Mouse (Mus musculus) bone marrow, adult 2 months (tissue): ENCODE results near the gene Robo2. TPM values are rescaled to one million over a fixed set of nuclear protein-coding genes. Genes with fewer than 3 reads are reported as not detected.

Experiments
- H3K27ac ChIP-seq: fragments of 200-500 bp; 2 replicates; pipeline ENCODE4 v1.5.1; 2012; ENCODE audit warnings: low read depth, mild to moderate bottlenecking, control low read depth, inconsistent platforms, low read length; ENCODE audit not compliant: control insufficient read depth, poor library complexity, insufficient read depth
- H3K4me1 ChIP-seq: fragments of 200-500 bp; 2 replicates; pipeline ENCODE4 v1.6.1; 2011; ENCODE audit warnings: low read length; ENCODE audit not compliant: control insufficient read depth, insufficient read depth
- H3K4me3 ChIP-seq: fragments of 200-500 bp; replicated peaks from 2 replicates; pipeline ENCODE3; 2011; ENCODE audit warnings: mild to moderate bottlenecking, low read depth, low read length, control low read depth; ENCODE audit not compliant: control insufficient read depth
- CTCF ChIP-seq: fragments of 200-500 bp; IDR thresholded peaks from 2 replicates; pipeline ENCODE4 v1.5.1; 2011; ENCODE audit warnings: low read length, control low read depth; ENCODE audit not compliant: control insufficient read depth, insufficient read depth
- POLR2A ChIP-seq: fragments of 200-500 bp; IDR thresholded peaks from 2 replicates; pipeline ENCODE4 v1.6.1; 2011; ENCODE audit warnings: low read depth, mild to moderate bottlenecking, control low read depth, low read length, borderline replicate concordance; ENCODE audit not compliant: control insufficient read depth
- WGBS: fragments of 180-500 bp; shearing (Covaris S2); methylation state at CpG from one replicate; pipeline ENCODE4 v1.1.7; 2018; 5-methylcytosine and 5-hydroxymethylcytosine counted together
- polyA plus RNA-seq: library from polyadenylated mRNA; stranded (reverse); fragments of >200 nt; gene quantifications from 2 replicates; pipeline ENCODE4 v1.2.4, GENCODE M21; 2011; ENCODE audit warnings: low replicate concordance; ENCODE audit not compliant: missing spikeins, insufficient read depth, insufficient read length

Robo2 gene
- 0.27 TPM in 1 of 2 replicates, not detected in the other for polyA plus RNA-seq

DNA sequence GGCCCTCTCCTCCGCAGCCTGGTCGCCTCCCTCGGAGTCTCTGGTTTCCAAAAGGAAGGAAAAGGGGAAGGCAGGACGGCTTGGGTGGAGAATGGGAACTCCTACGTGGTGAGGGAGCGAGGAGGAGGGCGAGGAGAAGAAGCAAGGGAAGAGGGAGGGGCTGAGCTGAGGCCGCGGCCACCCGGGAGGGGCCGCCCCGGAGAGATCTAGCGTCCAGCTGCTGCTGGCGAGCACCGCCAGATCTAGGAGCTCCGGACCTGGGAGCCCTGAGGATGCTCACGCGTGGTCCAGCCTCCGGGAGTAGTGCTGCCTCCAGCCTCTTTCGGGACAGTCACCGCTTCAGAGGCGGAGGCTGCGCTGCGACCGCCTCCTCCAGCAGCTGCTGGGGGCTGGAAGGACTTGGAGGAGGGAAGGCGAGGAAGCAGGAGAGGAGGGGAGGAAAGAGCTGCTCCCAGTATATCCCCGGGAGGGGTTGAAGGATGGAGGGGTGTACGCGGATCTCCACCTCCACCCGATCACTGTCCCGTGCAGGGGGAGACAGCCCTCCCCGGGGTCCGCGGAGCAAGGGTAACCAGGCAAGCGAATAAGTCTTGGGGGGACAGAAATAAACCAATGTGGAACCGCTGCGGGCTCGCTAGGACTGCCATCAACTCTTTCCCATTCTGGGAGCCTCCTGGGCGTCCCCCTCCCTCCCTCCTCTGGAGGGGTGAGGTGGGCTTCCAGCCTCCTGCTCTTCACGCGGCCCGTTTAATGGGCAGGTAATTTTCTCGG is at the start of gene Robo2:
TSS of gene Robo2 (minus strand) at position 345 of the 771 bp plus-strand sequence.
- H3K27ac ChIP-seq = no peak within 1 kb of the TSS
- H3K4me3 ChIP-seq = no peak within 1 kb of the TSS
- TF ChIP-seq CTCF = no peak
- no peak for TF ChIP-seq POLR2A
- no peaks in the 10 kb centered on the region for H3K4me1 ChIP-seq
- WGBS = 2% methylated on average over 43 of the region's 43 CpGs

DNA sequence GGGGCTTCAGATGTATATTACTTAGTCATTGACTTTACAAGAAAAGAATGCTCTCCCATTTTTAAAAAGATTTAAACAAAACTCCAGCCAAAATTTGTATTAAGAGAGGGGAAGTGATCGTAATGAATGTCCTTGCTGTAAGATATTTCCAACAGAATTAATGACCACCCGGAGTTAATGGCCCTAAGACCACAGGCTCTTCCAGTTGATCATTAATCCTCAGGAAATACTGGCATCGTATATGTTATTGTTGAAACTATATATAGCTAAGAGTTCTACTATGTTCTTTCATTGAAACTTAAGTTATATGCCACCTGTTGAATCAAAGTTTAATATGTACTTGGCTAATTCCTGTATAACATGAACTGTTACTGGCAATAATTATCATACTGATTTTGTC is 46.5 kb upstream of the Robo2 start:
- 74% methylated on average over 3 of the region's 3 CpGs for WGBS
- TF ChIP-seq POLR2A (no peak), CTCF (no peak)
- Histone ChIP-seq H3K27ac (no peak overlapping the region), H3K4me1 (no peaks in the 10 kb centered on the region), H3K4me3 (no peak overlapping the region)

DNA sequence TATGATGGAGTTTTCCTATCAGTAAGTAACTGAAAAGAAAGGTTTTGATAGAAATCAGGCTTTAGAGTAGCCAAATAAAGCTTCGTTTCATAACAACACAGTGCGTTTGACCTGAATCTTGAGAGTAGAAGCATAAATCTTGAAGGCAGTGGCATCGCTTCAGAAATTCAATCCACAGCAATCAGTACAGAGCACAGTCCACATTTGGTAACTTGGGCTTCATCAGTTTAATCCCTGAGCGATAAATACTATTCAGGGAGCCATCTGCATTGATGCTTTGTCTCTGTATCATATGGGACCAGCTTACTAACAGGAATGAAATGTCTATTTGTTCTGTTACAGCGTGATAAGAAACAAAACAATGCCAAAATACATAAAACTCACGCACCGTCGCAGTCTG is 46.1 kb upstream of the Robo2 start:
- Histone ChIP-seq H3K27ac (no peak overlapping the region), H3K4me1 (no peaks in the 10 kb centered on the region), H3K4me3 (no peak overlapping the region)
- 83% methylated on average over 8 of the region's 8 CpGs for WGBS
- TF ChIP-seq POLR2A (no peak), CTCF (no peak)

DNA sequence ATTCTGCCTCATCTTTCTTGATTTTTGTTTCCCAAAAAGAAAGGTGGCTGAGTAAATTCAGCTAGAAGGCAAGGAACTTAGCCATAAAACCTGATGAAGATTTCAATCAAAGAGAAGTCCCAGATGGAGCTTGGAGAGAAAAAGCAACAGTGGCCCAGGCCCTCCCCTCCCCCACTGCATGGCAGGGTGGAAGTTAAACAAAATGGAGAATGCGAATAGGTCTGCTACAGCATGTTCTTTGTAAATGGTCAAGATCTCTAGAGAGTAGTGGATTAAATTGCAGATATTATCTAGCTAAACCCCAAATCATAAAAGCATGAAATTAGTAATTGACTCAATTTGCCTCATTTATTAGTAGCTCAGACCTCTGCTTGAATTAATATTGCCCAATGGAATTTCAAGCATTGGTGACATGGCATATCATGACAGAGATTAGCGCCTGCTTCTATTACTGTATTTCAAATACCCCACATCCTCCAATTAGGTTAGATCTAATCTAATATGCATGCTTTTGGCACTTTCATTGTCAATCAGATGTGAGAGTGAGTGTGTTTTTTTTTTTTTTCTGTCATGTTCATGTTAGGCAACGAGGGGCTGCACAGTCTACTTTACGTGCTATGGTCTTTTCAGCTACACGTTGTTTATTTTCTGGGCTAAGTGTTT is 45.3 kb upstream of the Robo2 start:
- no peaks in the 10 kb centered on the region for H3K4me1 ChIP-seq
- TF ChIP-seq POLR2A (no peak), CTCF (no peak)
- H3K4me3 ChIP-seq = no peak overlapping the region
- no peak overlapping the region for H3K27ac ChIP-seq
- WGBS = 83% methylated on average over 5 of the region's 5 CpGs

DNA sequence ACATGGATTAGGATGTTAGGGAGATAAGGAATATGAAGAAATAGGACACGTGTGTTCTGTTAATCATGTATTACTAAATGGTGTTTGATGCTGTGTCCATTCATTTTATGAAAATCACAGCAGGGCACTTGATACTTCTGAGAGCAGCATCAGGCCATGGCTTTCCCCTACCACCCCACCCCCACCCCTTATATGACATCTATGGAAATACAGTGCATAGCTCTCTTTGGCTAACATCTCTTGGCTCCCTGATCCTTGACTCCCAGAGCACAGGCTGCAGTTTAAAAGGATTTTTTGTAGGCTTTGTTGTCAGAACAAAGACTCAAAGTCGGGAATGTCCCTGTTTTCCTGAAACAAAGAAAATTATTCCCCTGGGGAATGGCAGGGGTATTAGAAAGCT is 43.6 kb upstream of the Robo2 start:
- Histone ChIP-seq H3K27ac (no peak overlapping the region), H3K4me1 (no peaks in the 10 kb centered on the region), H3K4me3 (no peak overlapping the region)
- no peak for TF ChIP-seq CTCF
- no peak for TF ChIP-seq POLR2A
- WGBS = 46% methylated on average over 2 of the region's 2 CpGs

DNA sequence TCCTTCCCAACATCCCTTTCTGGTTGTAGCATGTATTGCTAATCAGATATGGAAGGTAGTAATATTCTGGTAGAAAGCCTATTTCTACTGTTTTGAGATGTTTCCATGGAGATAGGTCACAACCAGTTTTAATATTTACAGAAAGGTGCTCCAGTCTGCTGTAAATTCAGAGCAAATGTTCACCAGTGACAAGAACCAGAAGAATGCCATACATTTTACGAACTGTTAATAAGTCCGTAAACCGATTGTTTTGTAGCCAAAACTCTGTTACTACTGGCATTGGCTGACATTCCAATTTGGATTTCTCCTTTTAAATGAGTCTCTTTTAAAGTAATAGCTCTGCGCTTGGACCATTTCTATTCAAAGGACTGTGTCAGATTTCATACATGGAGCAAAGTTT is 36.4 kb upstream of the Robo2 start:
- no peaks in the 10 kb centered on the region for H3K4me1 ChIP-seq
- no peak overlapping the region for H3K4me3 ChIP-seq
- 81% methylated on average over 4 of the region's 4 CpGs for WGBS
- H3K27ac ChIP-seq = no peak overlapping the region
- no peak for TF ChIP-seq POLR2A
- no peak for TF ChIP-seq CTCF

DNA sequence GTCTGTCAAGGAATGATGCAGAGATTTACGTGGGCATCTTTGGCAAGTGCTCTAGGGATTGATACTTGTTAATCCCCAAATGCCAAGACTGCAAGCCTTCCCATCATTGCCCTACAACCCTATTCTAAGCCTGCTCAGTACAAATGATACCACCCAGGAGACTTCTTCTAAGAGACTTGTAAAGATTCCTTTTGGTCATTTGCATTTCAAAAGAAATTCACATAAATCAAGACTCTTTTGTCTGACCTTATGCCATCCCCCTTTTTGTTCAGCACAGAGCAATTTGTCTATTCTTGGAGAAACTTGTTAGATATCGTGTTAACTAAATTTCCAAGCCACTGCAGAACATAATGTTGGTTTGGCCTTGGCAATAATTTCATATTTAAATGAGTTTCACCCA is 15.4 kb upstream of the Robo2 start:
- H3K4me3 ChIP-seq = no peak overlapping the region
- TF ChIP-seq POLR2A = no peak
- 59% methylated on average over 2 of the region's 2 CpGs for WGBS
- no peaks in the 10 kb centered on the region for H3K4me1 ChIP-seq
- no peak overlapping the region for H3K27ac ChIP-seq

DNA sequence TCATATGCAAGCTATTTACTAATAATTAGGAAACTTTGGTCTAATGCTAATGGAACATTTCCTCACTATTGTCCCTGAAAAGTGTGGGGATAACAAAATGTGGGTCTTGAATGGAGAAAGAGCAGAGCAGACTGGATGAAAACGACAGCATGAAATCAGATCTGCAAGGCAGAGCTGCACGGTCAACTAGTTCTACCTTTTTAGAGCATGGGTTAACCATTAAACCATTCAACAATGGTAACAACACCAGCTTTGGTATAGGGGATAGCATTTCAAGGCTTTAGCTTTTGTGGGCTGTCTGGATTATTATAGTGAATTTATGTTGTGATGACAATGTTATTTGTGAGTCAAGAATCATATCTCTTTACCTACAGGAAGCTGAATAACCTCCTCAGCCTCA is 8.7 kb upstream of the Robo2 start:
- TF ChIP-seq CTCF = no peak
- TF ChIP-seq POLR2A = no peak
- no peak overlapping the region for H3K4me3 ChIP-seq
- no peak overlapping the region for H3K27ac ChIP-seq
- 70% methylated on average over 2 of the region's 2 CpGs for WGBS
- H3K4me1 ChIP-seq = no peaks in the 10 kb centered on the region
